Mouse (Mus musculus): ENCODE data around the gene Fam133b. TPM values are rescaled to one million over a fixed set of nuclear protein-coding genes. Genes with fewer than 3 reads are reported as not detected.

Fam133b gene
- polyA plus RNA-seq, 1 experiment, result 35.2 TPM

DNA sequence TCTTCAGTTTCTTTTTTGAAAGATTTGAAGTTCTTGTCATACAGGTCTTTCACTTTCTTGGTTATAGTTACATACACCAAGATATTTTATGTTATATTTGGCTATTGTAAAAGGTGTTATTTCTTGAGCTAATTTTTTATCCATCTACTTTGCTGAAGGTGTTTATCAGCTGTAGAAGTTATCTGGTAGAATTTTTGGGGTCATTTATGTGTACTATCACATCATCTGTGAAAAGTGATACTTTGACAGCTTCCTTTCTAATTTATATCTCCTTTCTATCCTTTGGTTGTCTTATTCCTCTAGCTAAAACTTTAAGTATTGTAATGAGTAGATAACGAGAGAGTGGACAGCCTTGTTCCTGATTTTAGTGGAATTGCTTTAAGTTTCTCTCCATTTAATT, 7.8 kb downstream of the Fam133b start:
- Histone ChIP-seq H3K4me3 (replicated peaks; ENCODE audit: control insufficient read depth, low read depth, low read length) (no peak overlapping the region), H3K27ac (ENCODE audit: control insufficient read depth, insufficient read depth, low read depth, low read length, poor library complexity) (no peak overlapping the region), H3K4me1 (ENCODE audit: control insufficient read depth, insufficient read depth, low read length) (no peaks in the 10 kb centered on the region; the same call in none of the 2 replicates)
- TF ChIP-seq POLR2A (IDR thresholded peaks at IDR 0.05; ENCODE audit: borderline replicate concordance, control insufficient read depth, low read depth, low read length) (no peak), CTCF (IDR thresholded peaks at IDR 0.05; ENCODE audit: control insufficient read depth, insufficient read depth, low read length) (no peak)
- WGBS, result 67% methylated on average over 1 of the region's 1 CpGs

DNA sequence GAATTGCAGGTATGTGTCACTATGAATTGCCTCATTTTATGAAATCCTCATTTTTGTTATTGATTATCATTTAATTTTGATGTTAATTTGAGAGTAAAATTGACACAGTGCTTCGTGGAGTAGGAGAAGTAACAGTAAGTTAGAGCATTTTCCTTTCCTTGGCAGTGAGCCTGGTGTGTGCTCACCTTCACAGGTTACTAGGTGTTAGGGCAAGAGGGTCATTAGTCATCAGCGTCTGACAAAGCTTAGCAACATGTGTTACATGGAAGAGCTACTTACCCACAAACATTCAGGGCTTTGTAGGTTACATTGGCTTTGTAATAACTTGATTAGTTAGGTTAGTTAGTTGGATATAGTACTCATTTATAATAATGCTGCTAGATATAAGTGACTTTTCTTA, 10.6 kb downstream of the Fam133b start:
- H3K4me3 ChIP-seq (replicated peaks; ENCODE audit: control insufficient read depth, low read depth, low read length), result no peak overlapping the region
- no peaks in the 10 kb centered on the region; the same call in none of the 2 replicates for H3K4me1 ChIP-seq (ENCODE audit: control insufficient read depth, insufficient read depth, low read length)
- TF ChIP-seq CTCF (IDR thresholded peaks at IDR 0.05; ENCODE audit: control insufficient read depth, insufficient read depth, low read length) (no peak), POLR2A (IDR thresholded peaks at IDR 0.05; ENCODE audit: borderline replicate concordance, control insufficient read depth, low read depth, low read length) (no peak)
- H3K27ac ChIP-seq (ENCODE audit: control insufficient read depth, insufficient read depth, low read depth, low read length, poor library complexity), result no peak overlapping the region
- WGBS, result 88% methylated on average over 2 of the region's 2 CpGs

DNA sequence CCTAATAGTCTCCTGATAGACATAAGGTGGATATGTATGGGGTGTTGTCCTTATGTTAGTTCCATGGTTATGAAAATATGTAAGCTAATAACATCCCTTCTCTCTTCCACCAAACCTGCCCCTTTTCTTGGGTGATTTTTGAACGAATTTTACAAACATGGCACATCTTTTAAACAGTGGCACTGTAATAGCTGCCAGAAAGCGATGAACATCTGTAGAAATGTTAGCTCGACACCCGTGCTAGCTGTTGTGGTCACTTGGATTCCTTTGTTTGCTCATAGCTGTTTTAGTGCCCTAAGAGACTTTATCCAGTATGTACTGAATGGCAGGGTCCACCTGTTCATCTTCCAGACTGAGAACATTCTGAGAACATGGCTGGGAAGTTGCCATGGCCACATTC, 27.6 kb downstream of the Fam133b start, which contains the start of gene 1700109H08Rik:
TSS of gene 1700109H08Rik (plus strand) at position 301 of the 400 bp plus-strand sequence.
- TF ChIP-seq POLR2A (IDR thresholded peaks at IDR 0.05; ENCODE audit: borderline replicate concordance, control insufficient read depth, low read depth, low read length) (no peak), CTCF (IDR thresholded peaks at IDR 0.05; ENCODE audit: control insufficient read depth, insufficient read depth, low read length) (no peak)

DNA sequence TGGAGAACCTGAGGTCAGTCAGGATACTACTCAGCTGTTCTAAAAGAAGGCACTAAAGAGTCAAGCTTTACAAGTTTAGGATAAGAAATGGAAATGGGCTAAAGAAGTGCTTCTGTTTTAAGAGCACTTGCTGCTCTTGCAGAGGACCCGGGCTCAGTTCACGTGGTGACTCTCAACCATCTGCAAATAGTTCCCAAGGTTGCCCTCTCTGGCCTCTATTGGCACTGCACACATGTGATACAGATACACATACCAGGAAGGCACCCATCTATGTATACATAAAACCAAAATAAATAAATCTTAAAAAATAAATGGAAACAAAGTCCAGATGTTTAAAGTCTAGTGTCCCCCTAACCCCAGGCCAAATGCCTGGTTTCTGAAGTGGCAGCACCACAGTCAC, 31.2 kb downstream of the Fam133b start:
- Histone ChIP-seq H3K27ac (ENCODE audit: control insufficient read depth, insufficient read depth, low read depth, low read length, poor library complexity) (no peak overlapping the region), H3K4me3 (replicated peaks; ENCODE audit: control insufficient read depth, low read depth, low read length) (no peak overlapping the region), H3K4me1 (ENCODE audit: control insufficient read depth, insufficient read depth, low read length) (no peaks in the 10 kb centered on the region)
- TF ChIP-seq CTCF (IDR thresholded peaks at IDR 0.05; ENCODE audit: control insufficient read depth, insufficient read depth, low read length), result no peak
- TF ChIP-seq POLR2A (IDR thresholded peaks at IDR 0.05; ENCODE audit: borderline replicate concordance, control insufficient read depth, low read depth, low read length), result no peak
- 95% methylated on average over 2 of the region's 2 CpGs for WGBS

More for the DNA sequence above, 27.6 kb downstream of the Fam133b start, which contains the start of gene 1700109H08Rik:
- H3K4me1 ChIP-seq (ENCODE audit: control insufficient read depth, insufficient read depth, low read length), result no peaks in the 10 kb centered on the region
- no peak within 1 kb of the TSS for H3K4me3 ChIP-seq (replicated peaks; ENCODE audit: control insufficient read depth, low read depth, low read length)
- H3K27ac ChIP-seq (ENCODE audit: control insufficient read depth, insufficient read depth, low read depth, low read length, poor library complexity), result no peak within 1 kb of the TSS
- WGBS, result 90% methylated on average over 4 of the region's 4 CpGs

DNA sequence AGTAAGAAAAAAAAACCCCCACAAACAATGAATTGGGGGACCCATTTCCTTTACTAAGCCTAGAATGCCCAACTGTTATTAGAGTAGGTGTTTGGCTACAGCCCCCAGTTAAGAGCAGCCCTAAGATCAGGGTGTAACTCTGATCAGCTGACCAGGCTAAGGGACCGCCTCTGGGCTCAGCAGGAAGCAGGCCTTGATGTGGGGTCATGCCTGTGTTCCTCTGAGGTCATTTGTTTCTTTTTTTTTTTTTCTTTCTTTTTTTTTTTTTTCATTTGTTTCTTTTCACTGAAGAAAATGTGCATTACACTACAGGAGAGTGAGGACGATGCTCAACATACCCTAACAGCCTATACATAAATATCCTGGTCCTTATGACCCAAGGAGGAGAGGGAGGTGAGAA, 34.3 kb downstream of the Fam133b start:
- no peak for TF ChIP-seq CTCF (IDR thresholded peaks at IDR 0.05; ENCODE audit: control insufficient read depth, insufficient read depth, low read length)
- no peak for TF ChIP-seq POLR2A (IDR thresholded peaks at IDR 0.05; ENCODE audit: borderline replicate concordance, control insufficient read depth, low read depth, low read length)
- no peak overlapping the region for H3K4me3 ChIP-seq (replicated peaks; ENCODE audit: control insufficient read depth, low read depth, low read length)
- 92% methylated on average over 2 of the region's 2 CpGs for WGBS
- no peak overlapping the region for H3K27ac ChIP-seq (ENCODE audit: control insufficient read depth, insufficient read depth, low read depth, low read length, poor library complexity)
- H3K4me1 ChIP-seq (ENCODE audit: control insufficient read depth, insufficient read depth, low read length), result no peaks in the 10 kb centered on the region

DNA sequence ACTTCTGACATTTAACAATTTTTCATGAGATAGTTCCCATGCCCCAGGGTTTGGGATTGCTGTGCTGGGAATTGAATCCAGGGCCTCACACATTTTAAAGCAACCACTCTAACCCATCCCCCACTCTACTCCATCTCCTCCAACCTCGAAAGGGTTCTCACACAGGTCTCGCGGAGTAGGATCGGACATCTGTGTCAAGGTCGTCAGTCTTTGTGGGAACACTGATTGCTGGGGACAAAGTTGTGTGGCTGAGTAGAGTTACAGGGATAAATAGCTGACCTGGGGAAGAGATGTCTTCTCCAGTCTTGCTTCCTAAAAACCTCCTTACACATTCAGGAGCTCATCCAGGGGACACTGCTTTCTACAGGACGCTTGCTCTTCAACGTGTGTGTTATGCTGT, 35.4 kb downstream of the Fam133b start:
- Histone ChIP-seq H3K4me1 (ENCODE audit: control insufficient read depth, insufficient read depth, low read length) (no peaks in the 10 kb centered on the region), H3K4me3 (replicated peaks; ENCODE audit: control insufficient read depth, low read depth, low read length) (no peak overlapping the region), H3K27ac (ENCODE audit: control insufficient read depth, insufficient read depth, low read depth, low read length, poor library complexity) (no peak overlapping the region)
- WGBS, result 94% methylated on average over 7 of the region's 7 CpGs
- TF ChIP-seq POLR2A (IDR thresholded peaks at IDR 0.05; ENCODE audit: borderline replicate concordance, control insufficient read depth, low read depth, low read length) (no peak), CTCF (IDR thresholded peaks at IDR 0.05; ENCODE audit: control insufficient read depth, insufficient read depth, low read length) (no peak)

DNA sequence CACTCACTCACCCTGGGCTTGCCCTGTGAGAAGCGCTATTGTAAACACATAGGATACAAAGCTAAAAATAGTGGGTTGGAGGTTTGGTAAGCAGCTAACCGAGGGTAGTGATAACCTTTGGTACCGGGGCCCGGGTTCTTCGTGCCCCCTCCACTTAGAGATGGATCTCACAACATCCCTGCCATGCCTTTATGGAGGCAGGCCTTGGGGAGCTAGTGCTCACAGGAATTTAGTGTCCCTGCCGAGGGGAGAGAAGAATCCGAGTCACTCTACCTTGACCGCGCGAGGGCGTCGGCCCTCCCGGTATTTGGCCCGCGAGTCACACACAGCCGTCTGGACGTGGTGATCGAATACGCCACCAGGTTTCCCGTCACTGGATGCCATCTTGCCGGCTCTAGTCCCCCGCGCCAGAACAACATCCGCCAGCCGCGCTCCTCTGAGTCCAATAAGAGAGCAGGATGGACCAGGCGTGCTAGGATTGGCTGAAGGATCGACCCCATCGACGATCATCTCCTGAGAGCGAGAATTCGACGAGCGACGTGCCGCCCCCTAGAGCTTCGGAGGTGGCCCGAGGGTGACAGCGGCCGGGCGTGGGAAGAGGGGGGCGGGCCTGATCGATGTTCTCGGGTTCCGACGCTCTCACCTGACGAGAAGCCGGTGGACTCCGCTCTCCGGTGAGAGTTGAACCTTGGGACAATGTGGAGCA, 52.2 kb downstream of the Fam133b start, which contains the start of gene Pex1:
TSS of gene Pex1 (plus strand) at position 374 of the 706 bp plus-strand sequence.
- peak within 1 kb of the TSS; percentile 60 for H3K27ac ChIP-seq (ENCODE audit: control insufficient read depth, insufficient read depth, low read depth, low read length, poor library complexity)
- TF ChIP-seq POLR2A (IDR thresholded peaks at IDR 0.05; ENCODE audit: borderline replicate concordance, control insufficient read depth, low read depth, low read length), result peak; percentile 64; the same call in 1 of the 2 replicates
- peak; percentile 31; the same call in 1 of the 2 replicates for TF ChIP-seq CTCF (IDR thresholded peaks at IDR 0.05; ENCODE audit: control insufficient read depth, insufficient read depth, low read length)
- H3K4me3 ChIP-seq (replicated peaks; ENCODE audit: control insufficient read depth, low read depth, low read length), result peak within 1 kb of the TSS; percentile 84
- WGBS, result under 1% methylated on average over 50 of the region's 50 CpGs
- no peaks in the 10 kb centered on the region for H3K4me1 ChIP-seq (ENCODE audit: control insufficient read depth, insufficient read depth, low read length)

DNA sequence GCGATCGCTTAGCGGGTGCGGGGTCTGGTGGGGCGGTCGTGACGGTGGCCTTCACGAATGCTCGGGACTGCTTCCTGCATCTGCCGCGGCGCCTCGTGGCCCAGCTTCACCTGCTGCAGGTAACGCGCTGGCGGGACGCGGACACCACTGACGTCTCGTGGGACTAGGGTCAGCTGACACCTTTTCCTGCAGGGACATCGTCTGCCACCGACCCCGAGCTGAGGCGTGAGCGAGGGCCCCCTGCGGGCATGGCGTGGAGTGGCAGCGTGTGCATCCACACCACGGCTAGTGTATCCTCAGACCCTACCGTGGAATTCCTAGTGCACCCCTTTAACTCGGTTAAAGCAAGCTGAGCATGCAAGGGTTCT, 52.8 kb downstream of the Fam133b start, which contains the start of gene Rbm48:
TSS of gene Rbm48 (minus strand) at position 187 of the 368 bp plus-strand sequence.
- WGBS, result under 1% methylated on average over 31 of the region's 31 CpGs
- peak; percentile 56; the same call in 1 of the 2 replicates for TF ChIP-seq POLR2A (IDR thresholded peaks at IDR 0.05; ENCODE audit: borderline replicate concordance, control insufficient read depth, low read depth, low read length)
- peak; percentile 86 for TF ChIP-seq CTCF (IDR thresholded peaks at IDR 0.05; ENCODE audit: control insufficient read depth, insufficient read depth, low read length)
- H3K4me1 ChIP-seq (ENCODE audit: control insufficient read depth, insufficient read depth, low read length), result no peaks in the 10 kb centered on the region
- peak within 1 kb of the TSS; percentile 84 for H3K4me3 ChIP-seq (replicated peaks; ENCODE audit: control insufficient read depth, low read depth, low read length)
- H3K27ac ChIP-seq (ENCODE audit: control insufficient read depth, insufficient read depth, low read depth, low read length, poor library complexity), result peak within 1 kb of the TSS; percentile 60
